Mouse (Mus musculus): ENCODE results near the gene Wnt5b.

Wnt5b gene

DNA sequence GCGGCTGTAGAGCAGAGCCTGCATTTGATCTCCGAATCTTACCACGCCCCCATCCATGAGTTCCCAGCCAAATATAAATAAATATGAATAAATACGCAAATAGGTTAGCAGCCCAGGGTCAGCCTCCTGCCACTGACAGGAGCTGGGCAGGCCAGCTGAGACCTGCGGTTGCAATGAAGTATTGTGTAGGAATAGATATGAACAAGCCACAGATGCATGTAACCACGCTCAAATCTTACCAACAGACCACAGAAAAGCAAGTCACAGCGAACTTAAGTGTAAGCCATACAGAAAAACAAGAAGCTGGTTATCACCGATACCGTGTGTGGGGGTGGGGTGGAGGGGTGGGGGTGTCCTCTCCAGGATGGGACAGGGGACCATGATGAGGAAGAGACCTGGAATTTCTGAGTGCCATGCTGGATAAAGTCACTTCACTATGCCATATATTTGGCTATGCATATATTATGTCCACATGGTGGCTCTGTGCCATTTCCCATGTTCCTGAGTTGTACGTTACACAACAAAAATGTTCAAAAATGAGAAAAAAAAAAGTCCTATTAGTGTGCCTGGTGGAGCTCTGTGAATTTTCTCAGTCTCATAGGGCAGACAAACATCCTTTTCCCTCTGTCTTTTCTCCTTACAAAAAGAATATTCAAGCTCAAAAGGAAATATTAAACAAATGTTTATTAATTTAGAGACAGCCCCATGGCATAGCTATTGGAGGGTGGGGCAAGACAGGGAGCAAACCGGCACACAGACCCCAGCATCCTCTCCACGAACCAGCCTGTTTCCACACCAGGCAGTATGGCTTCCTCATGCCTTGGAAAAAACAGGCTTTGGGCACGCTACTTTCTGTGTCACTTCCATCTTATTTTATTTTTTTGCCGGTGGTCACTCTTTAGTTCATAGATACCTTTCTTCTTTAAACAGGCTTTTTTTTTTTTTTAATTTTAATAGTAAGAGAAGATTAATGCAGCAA is 92.9 kb downstream of the Wnt5b start:
- DNase-seq: no peak

DNA sequence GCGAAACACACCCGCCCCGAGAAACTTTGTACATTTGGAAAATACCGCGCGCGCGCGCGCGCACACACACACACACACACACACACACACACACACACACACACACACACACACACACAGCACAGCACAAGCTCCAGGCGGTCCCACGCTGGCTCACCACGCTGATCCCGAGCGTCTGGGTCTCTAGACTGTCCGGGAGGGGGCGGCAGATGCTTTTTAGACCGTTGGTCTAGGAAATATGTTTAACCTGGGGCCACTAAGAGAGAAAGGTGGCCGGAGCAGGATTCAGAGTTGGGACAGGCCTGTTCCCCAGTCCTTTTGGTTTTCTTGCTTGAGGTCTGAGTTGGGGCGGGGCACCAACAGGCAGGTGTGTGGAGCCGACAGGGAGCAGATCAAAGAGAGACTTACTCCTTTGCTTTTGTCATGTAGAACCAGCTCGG is 95.1 kb downstream of the Wnt5b start:
- peak; percentile 85 to 89 for DNase-seq

DNA sequence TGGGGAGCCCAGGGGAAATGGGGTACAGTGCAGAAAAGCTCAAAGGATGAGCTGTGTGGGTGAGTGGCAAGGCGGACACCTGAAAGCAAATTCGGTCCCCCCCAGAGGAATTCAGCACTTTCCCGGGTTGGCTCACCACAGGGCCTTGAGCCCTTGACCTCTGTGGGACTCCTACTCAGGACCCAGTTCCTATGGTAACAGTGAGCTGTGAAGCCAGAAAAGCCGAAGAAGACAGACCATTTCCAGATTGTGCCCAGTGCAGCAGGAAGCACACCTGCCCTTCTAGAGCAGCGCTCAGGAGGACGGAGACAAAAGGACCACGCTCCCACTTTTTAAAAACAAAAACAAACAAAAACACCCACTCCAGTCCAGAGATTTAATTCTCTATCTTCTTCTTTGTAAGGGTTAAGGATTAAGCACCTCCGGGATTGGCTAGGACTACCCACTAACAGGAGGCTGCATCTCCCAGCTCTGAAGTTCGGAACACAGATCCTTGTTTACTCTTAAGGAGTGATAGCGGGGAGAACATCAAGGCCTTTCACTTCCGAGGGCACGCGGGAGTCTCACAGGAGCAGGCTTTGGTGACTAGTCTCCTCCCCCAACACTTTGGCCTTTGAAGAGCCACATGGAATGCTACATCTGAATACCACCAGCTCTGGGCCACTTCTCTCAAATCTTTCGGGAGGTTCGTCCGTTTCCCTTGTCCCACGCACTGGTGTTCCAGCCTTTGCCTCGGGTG is 95.7 kb downstream of the Wnt5b start:
- DNase-seq: peak in 1 of 2 experiments; percentile 62

DNA sequence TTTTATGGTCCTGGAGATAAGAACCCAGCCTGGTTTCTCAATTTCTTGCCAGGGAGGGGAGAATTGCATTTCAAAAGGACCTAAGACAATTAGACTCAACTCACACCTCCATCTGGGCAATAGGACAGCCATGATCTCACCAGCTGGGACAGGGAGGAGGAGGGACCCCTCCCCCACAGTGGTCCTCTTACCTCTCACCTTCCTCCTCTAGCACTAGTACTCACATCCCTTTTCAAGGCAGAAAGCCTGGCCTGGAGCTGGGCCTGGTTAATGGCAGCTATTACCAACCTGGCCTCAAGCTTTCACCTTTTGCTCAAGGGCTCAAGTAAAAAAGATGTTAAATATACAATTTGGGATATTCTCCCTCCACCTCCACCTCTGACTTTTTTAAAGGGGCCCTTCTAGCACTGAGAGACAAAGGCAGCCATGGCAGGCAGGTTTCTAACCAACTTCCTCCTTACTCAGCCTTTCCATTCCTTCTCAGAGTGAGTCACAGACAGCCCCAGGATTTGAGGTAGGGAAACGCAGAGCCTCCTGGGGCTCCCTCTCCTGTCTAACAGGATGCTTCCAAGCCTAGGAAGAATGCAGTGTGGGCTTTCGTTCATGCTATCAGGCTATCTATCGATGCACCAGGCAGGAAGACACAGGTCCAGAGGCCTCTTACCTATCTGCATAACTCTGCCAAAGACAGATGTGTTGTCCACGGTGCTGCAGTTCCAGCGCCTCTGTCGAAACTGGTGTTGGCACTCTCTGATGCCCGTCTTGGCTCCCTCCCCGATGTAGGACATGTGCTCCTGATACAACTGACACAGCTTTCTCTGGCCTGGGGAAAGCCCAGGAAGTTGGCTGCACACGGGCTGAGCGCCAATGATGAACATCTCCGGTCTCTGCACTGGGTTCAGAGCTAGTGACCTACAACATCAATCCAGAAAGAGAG is 98.2 kb downstream of the Wnt5b start:
- no peak for DNase-seq

DNA sequence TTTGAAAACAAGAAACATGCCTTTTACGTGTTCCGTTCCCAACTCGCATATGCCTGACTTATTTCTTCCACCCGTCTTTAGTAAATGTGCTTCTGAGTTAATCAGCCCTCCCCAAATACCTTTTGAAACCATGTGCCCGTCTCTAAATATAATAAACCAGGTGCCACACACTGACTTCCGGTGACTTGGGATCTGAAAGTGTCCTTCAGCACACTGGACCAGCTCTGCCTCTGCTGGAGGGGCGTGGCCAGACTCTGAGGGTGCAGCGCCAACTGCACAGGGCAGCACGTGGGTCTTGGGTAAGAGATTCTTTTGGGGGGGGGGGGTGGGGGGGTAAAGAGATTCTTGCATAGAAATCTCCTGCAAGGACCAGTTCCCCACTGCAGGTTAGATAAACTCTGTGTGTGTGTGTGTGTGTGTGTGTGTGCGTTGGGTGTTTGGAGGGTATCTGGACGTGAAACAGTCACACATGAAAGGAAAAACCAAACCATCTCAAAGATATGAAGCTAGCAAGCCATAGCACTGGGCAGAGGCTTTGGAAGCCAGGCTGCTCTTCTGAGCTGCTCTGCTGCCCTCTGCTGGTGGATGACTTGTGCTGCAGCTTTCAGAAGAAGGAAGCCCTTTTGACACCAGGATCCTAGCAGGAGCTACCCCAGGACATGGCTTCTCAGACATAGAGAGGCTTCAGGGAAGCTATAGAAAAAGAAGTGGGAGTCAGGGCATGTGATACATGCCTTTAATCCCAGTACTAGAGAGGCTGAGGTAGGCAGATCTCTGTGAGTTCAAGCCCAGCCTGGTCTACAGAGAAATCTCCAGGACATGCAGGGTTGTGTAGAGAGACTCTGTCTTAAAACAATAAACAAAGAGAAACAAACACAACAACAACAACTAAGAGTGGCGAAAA is 100.2 kb downstream of the Wnt5b start:
- DNase-seq: peak; percentile 86 to 90

DNA sequence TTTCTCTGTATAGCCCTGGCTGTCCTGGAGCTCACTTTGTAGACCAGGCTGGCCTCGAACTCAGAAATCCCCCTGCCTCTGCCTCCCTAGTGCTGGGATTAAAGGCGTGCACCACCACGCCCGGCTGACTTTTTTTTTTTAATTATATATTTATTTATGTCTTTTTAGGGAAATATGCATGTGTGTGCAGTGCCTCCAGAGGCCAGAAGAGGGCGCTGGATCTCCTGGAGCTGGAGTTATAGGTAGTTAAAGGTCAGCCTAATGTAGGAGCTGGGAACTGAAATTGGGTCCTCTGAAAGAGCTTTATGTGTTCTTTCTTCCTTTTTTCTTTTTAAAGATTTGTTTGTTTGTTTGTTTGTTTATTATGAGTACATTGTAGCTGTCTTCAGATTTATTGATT is 101.4 kb downstream of the Wnt5b start:
- DNase-seq: peak in 1 of 2 experiments; percentile 35

DNA sequence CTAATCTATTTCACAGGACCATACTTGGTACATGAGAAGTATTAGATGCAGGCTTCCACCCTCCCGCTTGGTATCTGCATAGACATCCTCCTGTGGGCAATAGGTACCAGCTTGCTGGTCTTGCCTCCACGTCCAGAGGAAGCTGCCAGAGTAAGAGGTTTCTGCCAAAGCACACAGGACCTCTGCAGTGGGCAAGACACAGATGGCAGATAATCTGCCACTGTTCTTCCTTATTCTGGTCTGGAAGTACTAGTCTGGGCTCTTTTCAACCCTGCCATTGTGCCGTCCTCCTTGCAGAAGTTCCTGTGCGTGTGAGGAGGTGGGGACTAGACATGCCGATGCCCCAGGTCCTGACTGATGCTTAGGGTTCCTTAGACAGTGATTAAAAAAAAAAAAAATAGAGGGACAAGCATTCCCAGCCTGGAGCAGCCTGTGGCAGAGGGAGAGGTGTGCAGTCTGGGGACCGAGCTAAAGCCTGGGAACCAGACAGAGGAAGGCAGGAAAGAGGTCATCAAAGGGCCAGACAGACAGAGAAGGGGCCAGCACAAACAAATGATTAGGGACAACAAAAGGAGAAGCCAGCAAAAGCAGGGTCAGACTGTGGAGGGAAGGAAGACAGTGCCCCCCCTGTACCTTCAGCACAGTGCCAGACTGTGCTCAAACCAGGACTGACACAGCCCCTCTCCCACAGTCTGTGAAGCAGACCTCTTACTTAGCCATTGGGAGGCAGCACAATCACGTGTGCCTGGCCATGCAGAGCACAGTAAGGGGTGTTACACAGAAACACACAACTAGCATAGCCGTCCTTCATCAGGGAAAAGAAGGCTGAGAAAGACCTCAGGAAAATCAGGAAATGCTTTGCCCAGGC is 106.0 kb downstream of the Wnt5b start:
- peak in 1 of 2 experiments; percentile 35 for DNase-seq

DNA sequence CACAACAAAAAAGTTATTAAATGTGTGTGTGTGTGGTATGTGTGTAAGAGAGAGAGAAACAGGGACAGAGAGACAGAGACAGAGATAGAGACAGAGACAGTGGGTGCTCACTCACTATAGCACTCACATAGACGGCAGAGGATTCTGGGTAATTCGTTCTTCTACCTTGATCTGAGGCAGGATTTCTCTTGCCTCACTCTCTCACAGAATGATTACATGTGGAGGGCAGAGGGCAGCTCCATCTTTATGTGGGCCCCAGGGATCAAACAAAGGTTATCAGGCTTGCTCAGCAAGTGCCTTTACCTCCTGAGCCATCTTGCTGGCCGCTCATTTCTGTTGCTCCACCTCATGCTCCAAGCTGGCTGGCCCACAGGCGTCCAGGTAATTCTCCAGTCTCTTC is 109.8 kb downstream of the Wnt5b start:
- no peak for DNase-seq

DNA sequence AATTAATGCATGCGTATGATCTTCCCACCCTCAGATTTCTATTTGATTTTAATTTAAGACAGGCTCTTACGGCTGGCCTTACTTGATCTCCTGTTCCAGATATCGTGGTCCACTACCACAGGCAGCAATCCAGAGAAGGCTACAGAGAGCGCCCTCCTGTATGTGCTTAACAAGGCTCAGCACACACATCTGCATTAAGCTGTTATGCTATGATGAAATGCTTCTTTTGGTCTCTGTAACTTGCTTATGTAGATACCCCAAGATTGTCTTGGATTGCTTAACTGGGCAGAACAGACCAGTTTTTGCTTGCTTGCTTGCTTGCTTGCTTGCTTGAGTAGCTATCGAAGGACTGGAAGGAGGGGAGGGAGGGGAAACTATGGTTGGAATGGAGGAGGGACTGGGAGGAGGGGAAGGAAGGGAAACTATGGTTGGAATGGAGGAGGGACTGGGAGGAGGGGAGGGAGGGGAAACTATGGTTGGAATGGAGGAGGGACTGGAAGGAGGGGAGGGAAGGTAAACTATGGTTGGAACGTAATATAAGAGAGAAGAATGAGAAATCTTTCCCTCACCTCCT is 112.3 kb downstream of the Wnt5b start:
- DNase-seq: no peak

DNA sequence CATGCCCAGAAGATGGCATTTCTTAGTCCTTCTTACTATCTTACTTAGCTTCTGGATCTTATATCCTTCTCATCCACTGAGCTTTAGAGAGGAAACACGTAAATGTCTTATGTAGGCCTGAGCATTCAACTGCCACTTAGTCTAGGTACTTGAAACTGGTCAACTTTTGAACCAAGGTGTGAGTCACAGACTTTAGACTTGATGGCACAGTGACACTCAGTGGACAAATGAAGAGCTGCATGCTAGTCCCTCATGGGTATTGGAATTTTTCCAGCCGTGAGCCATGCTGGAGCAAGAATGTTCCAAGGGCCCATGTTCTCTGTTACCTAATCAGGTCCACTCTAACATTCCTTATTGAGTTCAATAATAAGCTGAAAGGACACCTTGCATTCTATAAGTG is 113.6 kb downstream of the Wnt5b start:
- peak; percentile 73 to 74 for DNase-seq

DNA sequence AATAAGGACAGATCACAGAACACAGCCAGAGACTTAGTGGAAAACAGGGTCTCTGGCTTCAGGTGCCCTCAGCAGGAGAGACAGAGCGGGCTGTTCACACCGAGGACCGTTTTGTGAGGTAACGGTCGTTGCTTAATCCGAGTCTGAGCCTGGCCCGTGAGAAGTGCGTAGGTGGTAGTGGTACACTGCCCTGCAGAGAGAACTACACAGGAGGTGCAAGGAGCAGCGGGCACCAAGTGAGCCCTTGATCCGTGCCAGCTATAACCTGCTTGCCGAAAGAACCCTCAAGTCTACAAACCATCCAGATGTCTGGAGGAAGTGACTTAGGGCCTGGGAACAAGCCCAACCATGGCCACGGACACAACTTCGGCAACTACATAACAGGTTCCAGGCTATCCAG is 114.8 kb downstream of the Wnt5b start:
- no peak for DNase-seq

DNA sequence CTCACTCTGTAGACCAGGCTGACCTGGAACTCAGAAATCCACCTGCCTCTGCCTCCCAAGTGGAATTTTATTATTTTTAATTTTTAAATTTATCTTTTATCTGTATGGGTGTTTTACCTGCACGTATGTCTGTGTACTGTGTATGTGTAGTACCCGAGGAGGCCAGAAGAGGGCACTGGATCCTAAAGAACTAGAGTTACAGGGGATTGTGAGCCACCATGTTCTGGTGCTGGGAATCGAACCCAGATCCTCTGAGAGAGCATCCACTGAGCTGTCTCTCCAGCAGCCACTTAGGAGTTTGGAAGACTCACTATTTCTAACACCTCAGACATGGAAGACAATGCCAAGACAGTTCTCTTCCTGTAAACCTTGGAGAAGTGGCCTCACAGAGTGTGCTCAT is 115.5 kb downstream of the Wnt5b start:
- peak; percentile 39 to 62 for DNase-seq

DNA sequence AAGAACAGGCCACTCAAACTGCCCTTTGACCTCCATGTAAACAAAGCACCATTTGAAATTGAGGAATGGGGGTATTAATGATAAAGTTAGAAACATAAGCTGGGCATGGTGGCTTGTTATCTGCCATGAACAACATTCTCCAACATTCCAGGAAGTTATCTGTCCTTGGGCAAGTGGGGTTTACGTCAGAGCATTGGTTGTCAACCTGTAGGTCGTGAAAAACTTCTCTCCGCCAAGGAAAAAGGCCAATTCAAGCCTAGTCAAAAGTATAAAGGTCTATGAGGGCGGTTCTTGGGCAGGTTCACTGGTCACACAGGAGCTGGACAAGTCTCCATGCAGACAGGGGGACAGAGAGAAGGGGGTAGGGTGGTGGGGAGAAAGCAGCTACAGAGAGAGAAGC is 123.1 kb downstream of the Wnt5b start:
- no peak for DNase-seq

DNA sequence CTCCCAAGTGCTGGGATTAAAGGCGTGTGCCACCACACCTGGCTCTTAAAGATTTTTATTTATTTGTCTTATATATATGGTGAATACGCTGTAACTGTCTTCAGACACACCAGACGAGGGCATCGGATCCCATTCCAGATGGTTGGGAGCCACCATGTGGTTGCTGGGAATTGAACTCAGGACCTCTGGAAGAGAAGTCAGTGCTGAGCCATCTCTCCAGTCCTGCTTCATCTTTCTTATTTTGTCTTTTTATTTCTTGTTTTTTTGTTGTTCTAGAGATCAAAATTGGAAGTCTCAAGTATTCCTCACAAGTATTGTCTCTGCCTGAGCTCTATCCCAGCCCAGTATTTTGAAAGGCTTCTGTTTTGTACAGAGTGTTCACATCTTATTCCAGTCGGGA is 123.8 kb downstream of the Wnt5b start:
- DNase-seq: no peak

DNA sequence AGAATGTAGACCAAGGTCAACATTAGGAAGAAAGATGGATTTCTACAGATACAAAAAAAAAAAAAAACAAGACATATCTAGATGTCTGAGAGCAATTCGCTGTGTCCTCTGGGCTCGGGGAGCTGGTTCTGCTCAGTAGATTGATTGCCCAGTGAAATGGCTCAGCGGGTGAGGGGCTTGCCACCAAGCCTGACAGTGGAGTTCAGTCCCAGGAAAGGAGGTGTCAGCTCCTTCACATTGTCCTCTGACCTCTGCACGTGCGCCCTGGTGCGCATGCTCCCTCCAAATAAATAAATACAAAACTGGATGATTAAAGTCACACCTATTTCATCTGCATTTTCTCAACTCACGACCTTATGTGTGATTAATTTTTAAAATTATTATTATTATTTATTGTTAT is 124.7 kb downstream of the Wnt5b start:
- DNase-seq: no peak

DNA sequence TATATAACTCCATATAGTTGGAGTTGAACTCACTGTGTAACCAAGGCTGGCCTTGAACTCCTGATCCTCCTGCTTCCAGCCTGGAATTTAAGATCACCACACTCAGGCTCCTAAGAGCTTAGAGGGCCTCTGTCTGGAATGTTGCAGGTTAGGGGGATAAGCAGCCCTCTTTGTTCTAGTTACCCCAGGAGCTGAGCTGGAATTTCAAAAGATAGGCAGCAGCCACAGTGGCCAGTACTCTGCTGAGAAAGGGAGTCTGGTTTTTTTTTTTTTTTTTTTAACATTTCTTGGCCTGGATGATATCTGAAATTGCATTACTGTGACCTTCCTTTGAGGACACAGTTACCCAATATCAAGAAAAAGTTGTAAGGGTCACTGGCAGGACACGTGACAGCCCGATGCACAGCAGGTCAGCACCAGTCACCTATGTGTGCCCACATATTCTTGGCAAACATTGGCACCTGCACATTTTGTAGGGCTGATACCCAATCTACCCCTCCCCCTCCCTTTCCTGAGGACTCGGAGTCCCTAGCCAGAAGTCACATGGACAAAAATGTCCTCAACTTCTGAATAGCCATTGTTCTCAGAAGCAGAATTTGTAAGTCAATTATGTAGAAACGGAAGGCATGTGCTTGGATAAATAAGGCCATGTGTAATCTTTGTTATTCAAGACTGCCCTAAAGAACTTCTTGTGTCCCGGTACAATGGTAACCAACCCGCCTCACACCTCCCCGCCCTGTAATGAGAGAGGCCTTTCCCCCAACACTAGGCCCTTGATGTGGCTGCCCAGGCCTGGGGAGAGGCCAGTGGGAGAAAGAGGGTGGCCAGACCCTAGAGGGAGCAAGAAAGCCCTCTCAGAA is 125.5 kb downstream of the Wnt5b start:
- DNase-seq: no peak

DNA sequence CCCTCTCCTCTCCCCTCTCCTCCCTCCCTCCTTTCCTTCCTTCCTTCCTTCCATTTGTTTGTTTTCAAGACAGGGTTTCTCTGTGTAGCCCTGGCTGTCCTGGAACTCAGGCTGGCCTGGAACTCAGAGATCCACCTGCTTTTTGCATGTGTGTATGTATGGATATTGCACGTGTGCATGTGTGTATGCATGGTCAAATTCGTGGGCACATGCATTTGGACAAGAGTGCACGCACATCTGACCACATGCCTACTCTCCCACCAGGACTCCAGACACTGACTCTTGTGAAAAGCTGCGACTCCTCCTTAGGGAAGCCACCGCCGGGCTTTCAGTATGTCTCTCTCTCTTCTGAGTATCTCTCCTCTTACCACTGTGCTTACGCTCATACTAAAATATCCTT is 126.3 kb downstream of the Wnt5b start:
- no peak for DNase-seq

DNA sequence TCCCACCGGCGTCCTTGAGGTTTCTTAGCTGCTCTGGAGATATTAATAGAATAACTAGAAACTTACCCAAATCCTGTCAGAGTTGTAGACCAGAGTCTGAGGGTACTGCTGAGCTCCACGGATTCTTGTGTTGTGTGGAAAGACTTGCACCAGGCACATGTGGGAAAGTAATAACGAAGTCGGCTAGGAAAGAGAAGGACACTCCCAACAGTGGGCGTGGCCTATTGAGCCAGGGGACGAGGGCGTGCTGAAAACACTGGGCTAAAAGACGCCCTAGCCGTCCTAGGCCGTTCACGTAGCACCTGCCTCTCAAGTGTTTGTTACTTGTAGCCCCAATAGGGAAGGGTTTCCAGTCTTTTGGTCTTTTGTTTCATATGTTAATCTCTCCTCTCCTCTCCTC is 126.8 kb downstream of the Wnt5b start, which contains the start of gene Adipor2:
Gene Adipor2 (minus strand): TSS at position 351 of the 400 bp plus-strand sequence.
- DNase-seq: peak; percentile 59 to 71

DNA sequence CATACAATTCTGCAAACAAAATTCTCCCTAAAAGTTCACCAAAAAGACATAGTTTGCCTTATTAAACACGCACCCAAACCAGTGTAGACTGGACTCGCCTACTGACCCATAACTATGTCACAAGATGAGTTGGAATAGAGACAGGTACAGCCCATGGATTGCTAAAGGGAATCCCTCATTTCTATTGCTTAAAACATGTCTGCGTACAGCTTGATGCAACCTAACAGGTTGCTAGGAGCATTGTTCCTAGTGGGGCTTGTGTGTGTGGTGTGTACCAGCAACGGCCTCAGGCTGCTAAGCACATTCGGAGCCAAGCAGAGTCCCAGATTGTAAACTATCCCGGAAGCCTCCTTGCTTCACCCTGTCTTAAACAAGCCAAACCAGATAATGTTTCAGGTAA is 127.5 kb downstream of the Wnt5b start:
- no peak for DNase-seq

Data from kidney, postnatal 4 days (tissue).